Mouse (Mus musculus) ES-Bruce4 (cell line): Measurements from ENCODE around the gene Mapk7. TPM values are rescaled to one million over a fixed set of nuclear protein-coding genes. Genes with fewer than 3 reads are reported as not detected.
A peak's percentile ranks its signal among the peaks of the same experiment; 100 is the strongest.

Source experiments
- H3K27ac ChIP-seq: 2 replicates; pipeline ENCODE4 v1.5.1; 2012; ENCODE audit warnings: low read length, inconsistent platforms; ENCODE audit not compliant: insufficient read depth
- H3K27me3 ChIP-seq: 2 replicates; pipeline ENCODE4 v1.6.1; 2012; ENCODE audit warnings: mild to moderate bottlenecking, low read length, inconsistent platforms; ENCODE audit not compliant: control insufficient read depth, poor library complexity, insufficient read depth, severe bottlenecking
- H3K36me3 ChIP-seq: 2 replicates; pipeline ENCODE4 v1.6.1; 2012; ENCODE audit warnings: inconsistent platforms, mild to moderate bottlenecking, low read length, moderate library complexity; ENCODE audit not compliant: control insufficient read depth, poor library complexity, insufficient read depth, severe bottlenecking
- H3K4me1 ChIP-seq: one replicate; pipeline ENCODE4 v1.8.1; 2011; ENCODE audit warnings: low read length; ENCODE audit not compliant: control insufficient read depth, insufficient read depth
- H3K4me3 ChIP-seq: 2 replicates; pipeline ENCODE4 v1.5.1; 2011; ENCODE audit warnings: low read depth, mild to moderate bottlenecking, low read length
- H3K9ac ChIP-seq: 2 replicates; pipeline ENCODE4 v1.6.1; 2012; ENCODE audit warnings: low read depth, mild to moderate bottlenecking, inconsistent platforms; ENCODE audit not compliant: poor library complexity, severe bottlenecking
- H3K9me3 ChIP-seq: replicated peaks from 2 replicates; pipeline ENCODE4 v1.6.1; 2012; ENCODE audit warnings: mild to moderate bottlenecking, low read length, inconsistent platforms; ENCODE audit not compliant: control insufficient read depth, poor library complexity, insufficient read depth, severe bottlenecking
- CTCF ChIP-seq: IDR thresholded peaks from one replicate; pipeline ENCODE4 v1.8.1; 2011; ENCODE audit warnings: low read depth, low read length
- EP300 ChIP-seq: IDR thresholded peaks from 2 replicates; pipeline ENCODE4 v1.6.1; 2011; ENCODE audit warnings: low read depth, low read length; ENCODE audit not compliant: insufficient read depth
- POLR2A ChIP-seq: IDR thresholded peaks from one replicate; pipeline ENCODE4 v1.8.1; 2011; ENCODE audit warnings: low read length; ENCODE audit not compliant: insufficient read depth
- polyA plus RNA-seq: library from polyadenylated mRNA; stranded (reverse); fragments of >200 nt; gene quantifications from 2 replicates; pipeline ENCODE4 v1.2.4, GENCODE M21; 2011; ENCODE audit warnings: low read depth; ENCODE audit not compliant: missing spikeins, insufficient read depth, insufficient read length

Mapk7 gene
- polyA plus RNA-seq, 1 experiment: 33.3 TPM

DNA sequence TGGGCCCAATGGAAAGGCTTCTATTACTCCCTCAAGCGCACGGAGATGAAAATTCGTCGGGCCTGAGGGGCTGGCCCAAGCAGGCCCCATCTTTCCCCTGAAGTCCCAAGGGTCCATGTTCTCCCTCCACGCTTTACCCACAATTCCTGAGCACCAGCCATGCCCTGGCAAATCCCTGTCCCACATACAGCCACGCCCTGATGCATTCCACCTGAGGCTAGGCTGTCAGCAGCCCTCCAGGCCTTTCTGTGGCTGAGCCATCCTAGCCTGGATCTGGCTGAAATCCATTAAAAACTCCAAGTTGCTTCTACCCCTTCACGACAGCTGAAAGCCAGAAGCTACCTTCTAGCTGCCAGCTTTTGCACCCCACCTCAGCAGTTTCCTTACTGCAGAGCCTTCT is 6.3 kb downstream of the Mapk7 start:
- TF ChIP-seq CTCF (no peak), EP300 (no peak), POLR2A (no peak)
- no peaks in the 10 kb centered on the region for H3K27me3 ChIP-seq
- peaks cover 2% of the 10 kb centered on the region for H3K4me1 ChIP-seq
- H3K9ac ChIP-seq: no peak overlapping the region
- peaks cover 35% of the 10 kb centered on the region for H3K36me3 ChIP-seq
- no peaks in the 10 kb centered on the region for H3K9me3 ChIP-seq
- H3K4me3 ChIP-seq: no peak overlapping the region
- H3K27ac ChIP-seq: no peak overlapping the region

DNA sequence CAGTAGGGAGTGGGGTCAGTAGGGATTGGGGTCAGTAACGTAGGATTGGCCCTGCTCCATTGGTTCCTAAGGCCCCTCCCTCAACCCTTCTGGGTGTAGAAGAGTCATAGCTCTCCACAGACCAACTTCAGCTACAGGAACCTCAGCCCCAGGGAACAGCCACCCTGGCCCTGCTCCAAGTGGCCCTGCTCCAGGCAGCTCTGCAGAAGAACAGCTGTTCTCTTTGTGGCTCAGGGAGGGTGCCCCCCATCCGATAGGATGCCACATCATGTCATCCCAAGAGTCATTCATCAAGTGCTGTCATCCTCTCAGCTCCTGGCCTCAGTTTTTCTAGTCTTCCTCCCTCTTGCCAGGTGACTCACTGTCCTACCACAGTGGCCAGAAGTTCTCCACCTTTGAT is 6.8 kb downstream of the Mapk7 start:
- Histone ChIP-seq H3K4me3 (no peak overlapping the region), H3K36me3 (peaks cover 32% of the 10 kb centered on the region)
- TF ChIP-seq CTCF (no peak), EP300 (no peak), POLR2A (no peak)

DNA sequence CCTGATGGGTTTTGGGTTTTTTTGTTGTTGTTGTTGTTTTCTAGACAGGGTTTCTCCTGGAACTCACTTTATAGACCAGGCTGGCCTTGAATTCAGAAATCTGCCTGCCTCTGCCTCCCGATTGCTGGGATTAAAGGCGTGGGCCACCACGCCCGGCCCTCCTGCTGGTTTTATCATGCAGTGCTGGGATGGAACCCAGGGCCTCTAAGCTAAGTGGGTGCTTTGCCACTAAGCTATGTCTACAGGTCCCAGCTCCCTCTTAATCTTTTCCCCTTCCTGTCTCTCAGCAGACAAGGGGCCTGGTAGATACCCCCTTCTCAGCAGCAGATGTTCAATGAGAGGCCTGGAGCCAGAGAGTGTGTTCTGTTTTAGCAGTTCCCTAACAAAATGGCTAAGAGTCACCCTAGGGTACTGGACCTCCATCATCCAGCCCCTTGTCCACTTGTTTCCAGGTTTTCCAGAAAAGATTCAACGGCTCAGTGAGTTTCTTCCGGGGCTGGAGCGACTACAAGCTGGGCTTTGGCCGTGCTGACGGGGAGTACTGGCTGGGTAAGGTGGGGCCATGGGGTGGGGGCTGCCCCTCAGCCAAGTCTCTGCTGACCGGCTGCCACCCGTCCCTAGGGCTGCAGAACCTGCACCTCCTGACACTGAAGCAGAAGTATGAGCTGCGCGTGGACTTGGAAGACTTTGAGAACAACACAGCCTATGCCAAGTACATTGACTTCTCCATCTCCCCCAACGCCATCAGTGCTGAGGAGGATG is 7.6 kb downstream of the Mapk7 start:
- peaks cover 28% of the 10 kb centered on the region for H3K36me3 ChIP-seq
- H3K9ac ChIP-seq: no peak overlapping the region
- TF ChIP-seq EP300: no peak
- TF ChIP-seq POLR2A: no peak

More for the DNA sequence above, 6.8 kb downstream of the Mapk7 start:
- Histone ChIP-seq H3K9me3 (no peaks in the 10 kb centered on the region), H3K27ac (no peak overlapping the region), H3K27me3 (no peaks in the 10 kb centered on the region), H3K4me1 (peaks cover 2% of the 10 kb centered on the region), H3K9ac (no peak overlapping the region)

DNA sequence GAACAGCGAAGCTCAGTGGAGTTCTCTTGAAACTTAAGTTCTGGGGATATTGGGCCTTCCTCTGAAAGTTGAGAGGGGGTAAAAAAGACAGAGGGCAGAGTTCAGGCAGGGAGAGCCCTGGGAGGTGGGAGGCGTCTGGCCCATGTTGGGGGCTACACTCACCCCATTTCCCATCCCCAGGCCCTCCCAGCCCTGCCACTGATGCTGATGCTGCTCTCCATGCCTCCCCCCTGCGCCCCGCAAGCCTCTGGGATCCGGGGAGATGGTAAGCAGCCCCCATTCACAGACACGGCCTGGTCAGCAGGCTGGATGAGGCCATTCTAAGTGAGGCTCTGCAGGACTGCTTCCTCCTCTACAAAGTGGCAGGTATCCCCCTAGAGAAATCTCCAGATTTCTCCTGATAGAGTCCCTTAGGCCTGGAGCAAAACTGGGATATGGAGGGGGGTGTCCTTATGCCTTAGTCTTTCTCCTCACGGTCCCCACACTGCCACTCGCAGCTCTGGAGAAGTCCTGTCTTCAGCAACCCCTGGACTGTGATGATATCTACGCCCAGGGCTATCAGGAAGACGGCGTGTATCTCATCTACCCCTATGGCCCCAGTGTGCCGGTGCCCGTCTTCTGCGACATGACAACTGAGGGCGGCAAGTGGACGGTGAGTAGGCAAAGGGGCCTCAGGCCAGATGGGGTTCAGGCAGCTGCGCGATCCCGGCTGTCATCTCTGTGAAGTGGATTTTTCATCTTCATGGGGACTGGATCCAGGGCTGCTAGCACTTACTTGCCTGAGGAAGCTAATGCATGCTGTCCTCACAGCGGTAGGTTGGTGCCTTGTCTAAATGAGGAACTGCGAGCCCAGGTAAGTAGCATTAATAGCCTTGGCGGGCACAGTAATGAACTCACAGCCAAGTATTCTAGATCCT is 8.4 kb downstream of the Mapk7 start:
- H3K4me1 ChIP-seq: peaks cover 2% of the 10 kb centered on the region
- H3K36me3 ChIP-seq: peaks cover 22% of the 10 kb centered on the region
- TF ChIP-seq POLR2A (no peak), EP300 (no peak)
- no peaks in the 10 kb centered on the region for H3K9me3 ChIP-seq
- H3K27me3 ChIP-seq: no peaks in the 10 kb centered on the region
- no peak overlapping the region for H3K4me3 ChIP-seq
- peak overlapping the region; percentile 5 for H3K9ac ChIP-seq
- no peak overlapping the region for H3K27ac ChIP-seq

More for the DNA sequence above, 7.6 kb downstream of the Mapk7 start:
- Histone ChIP-seq H3K27me3 (no peaks in the 10 kb centered on the region), H3K27ac (no peak overlapping the region), H3K9me3 (no peaks in the 10 kb centered on the region), H3K4me1 (peaks cover 2% of the 10 kb centered on the region), H3K4me3 (no peak overlapping the region)

DNA sequence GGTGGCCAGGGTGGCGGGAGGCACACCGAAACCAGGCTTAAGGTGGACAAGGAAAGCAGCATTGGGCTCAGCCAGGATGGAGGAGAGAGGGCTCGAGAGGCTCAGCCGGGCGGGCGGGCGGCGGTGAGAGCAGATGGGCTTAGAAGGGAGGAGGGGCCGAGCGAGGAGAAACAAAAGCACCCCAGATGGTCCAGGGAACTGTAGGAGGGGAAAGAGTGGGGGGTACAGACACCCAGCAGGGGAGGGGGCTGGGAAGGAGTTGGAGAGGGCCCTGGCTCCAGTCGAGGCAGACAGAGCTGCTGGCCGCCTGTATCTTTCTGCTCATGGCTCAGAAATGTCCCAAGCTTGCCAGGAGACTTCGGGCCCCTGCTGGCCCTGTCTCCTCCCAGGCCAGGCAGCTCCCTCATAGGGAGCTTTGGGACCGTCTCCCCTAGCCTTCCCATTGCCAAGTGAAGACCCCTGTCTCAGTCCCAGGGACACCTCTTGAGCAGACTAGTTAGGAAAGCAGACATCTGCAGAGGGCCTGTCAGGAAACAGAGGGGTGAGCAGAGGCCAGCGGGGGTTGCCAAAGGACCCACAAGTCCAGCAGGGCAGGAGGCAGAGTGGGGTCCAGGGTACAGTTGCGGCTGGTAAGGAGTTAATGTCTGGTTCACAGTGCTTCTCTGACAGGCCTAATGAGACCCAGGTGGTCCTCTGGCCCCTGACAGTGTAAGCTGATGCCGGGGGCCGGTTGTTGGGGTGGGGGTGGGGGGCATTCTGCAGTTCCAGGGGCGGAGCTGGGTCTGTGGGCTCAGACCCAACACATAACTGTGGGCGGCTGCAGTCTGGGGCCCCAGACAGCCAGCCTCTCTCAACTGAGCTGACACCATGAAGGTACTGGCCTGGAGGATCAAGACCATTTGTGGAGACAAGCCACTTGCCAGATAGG is 9.3 kb downstream of the Mapk7 start, which contains the start of gene Mfap4:
Gene Mfap4, plus strand, starts transcription at position 819 of the 928 bp plus-strand sequence.
- Histone ChIP-seq H3K36me3 (peaks cover 15% of the 10 kb centered on the region), H3K4me1 (peaks cover 2% of the 10 kb centered on the region), H3K27ac (no peak within 1 kb of the TSS), H3K9me3 (no peaks in the 10 kb centered on the region), H3K27me3 (no peaks in the 10 kb centered on the region), H3K4me3 (peak within 1 kb of the TSS; percentile 11; the same call in 1 of the 2 replicates), H3K9ac (peak within 1 kb of the TSS; percentile 5)
- TF ChIP-seq CTCF (no peak), EP300 (0 out of 2 replicates have a peak, but pooled peaks have one; percentile 19)
